Mouse (Mus musculus) cerebellum, adult 2 months (tissue): Measurements from ENCODE around the gene Nrxn1.

Experiments used
- CTCF ChIP-seq: fragments of 200-500 bp; IDR thresholded peaks from 2 replicates; pipeline ENCODE4 v1.5.1; 2011; ENCODE audit warnings: low read depth, mild to moderate bottlenecking, control low read depth, low read length, moderate library complexity, borderline replicate concordance; ENCODE audit not compliant: insufficient read depth
- POLR2A ChIP-seq: fragments of 200-500 bp; IDR thresholded peaks from 2 replicates; pipeline ENCODE4 v1.6.1; 2011; ENCODE audit warnings: low read length, control low read depth, borderline replicate concordance; ENCODE audit not compliant: insufficient read depth

DNA sequence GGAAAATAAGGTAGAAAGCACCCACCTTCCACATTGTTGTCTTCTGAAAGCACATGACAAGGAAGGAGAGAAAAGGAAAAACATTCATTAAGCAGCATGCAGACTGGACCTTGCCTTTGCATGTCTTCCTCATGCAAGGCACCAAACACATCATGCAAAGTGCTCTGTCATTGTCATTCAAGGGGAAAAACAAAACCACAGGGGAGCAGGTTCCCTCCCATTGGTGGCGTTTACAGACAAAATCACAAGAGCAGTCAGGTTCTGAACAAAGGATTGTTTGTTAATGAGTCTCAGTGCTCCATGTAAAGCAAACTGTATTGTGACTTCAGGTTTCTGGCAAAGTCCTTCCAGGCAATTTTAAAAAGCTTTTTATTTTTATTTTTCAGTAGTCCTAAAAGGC is 97.4 kb downstream of the Nrxn1 start:
- TF ChIP-seq CTCF (no peak), POLR2A (no peak)
